Mouse (Mus musculus) embryonic fibroblast, embryonic 13.5 days (primary cell): ENCODE measurements around the gene Olfr1156. TPM values are rescaled to one million over a fixed set of nuclear protein-coding genes. Genes with fewer than 3 reads are reported as not detected.

Source experiments
- H3K27ac ChIP-seq: 2 replicates; pipeline ENCODE4 v1.5.1; 2012; ENCODE audit warnings: low read length, control low read depth, inconsistent platforms; ENCODE audit not compliant: insufficient read depth
- H3K4me1 ChIP-seq: 2 replicates; pipeline ENCODE4 v1.6.1; 2011; ENCODE audit warnings: low read length; ENCODE audit not compliant: control insufficient read depth, insufficient read depth
- H3K4me3 ChIP-seq: 2 replicates; pipeline ENCODE4 v1.5.1; 2011; ENCODE audit warnings: mild to moderate bottlenecking, control low read depth, low read length; ENCODE audit not compliant: insufficient read depth
- CTCF ChIP-seq: IDR thresholded peaks from 2 replicates; pipeline ENCODE4 v1.5.1; 2011; ENCODE audit warnings: mild to moderate bottlenecking, control low read depth, low read length, moderate library complexity, borderline replicate concordance; ENCODE audit not compliant: insufficient read depth
- POLR2A ChIP-seq: IDR thresholded peaks from 2 replicates; pipeline ENCODE4 v1.6.1; 2011; ENCODE audit warnings: low read depth, mild to moderate bottlenecking, control low read depth, low read length, moderate library complexity
- polyA plus RNA-seq: library from polyadenylated mRNA; stranded (reverse); fragments of >200 nt; gene quantifications from 2 replicates; pipeline ENCODE4 v1.2.4, GENCODE M21; 2011; ENCODE audit warnings: low read depth; ENCODE audit not compliant: missing spikeins, insufficient read length

Olfr1156 gene
- polyA plus RNA-seq, result not detected in 2 replicates

DNA sequence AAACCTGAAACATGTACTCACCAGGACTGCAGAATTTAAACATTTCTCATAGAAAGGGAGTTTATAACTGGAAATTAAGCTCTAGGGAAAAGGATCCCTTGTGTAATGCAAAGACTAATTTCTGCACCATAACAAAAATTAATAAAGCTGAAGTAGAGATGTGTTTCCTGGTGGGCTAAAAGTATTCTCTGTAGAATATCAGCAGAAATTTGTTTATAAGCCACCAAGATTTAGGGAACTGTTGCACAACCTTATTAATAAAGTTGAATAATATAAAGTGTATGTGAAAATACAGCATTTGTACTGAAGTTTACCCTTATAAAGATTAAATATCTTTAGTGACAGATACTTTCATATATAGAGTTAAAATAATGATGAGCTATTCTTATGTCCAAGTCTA lies at the start of gene Olfr1156:
TSS of gene Olfr1156 (minus strand) at position 101 of the 400 bp plus-strand sequence.
- no peak within 1 kb of the TSS for H3K4me3 ChIP-seq
- TF ChIP-seq CTCF (no peak), POLR2A (no peak)
- H3K27ac ChIP-seq, result no peak within 1 kb of the TSS
- no peaks in the 10 kb centered on the region for H3K4me1 ChIP-seq

DNA sequence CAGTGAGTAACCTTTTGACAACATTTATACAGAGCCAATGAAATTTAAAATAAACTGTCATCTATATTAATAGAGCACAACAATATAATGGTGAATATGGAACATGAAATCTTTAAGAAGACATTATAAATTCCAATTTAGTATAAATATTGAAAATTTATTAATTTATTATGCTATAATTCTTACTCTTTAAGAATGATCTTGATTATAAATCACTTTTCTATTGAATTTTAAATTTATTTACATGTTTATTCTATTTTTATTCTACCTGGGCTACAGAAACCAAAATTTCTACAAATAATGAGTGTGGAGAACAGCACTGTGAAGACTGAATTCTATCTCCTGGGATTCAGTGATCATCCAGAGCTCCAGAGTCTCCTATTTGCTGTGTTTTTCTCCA lies 36.9 kb upstream of the Olfr1156 start, which contains the start of gene Olfr1158:
TSS of gene Olfr1158 (plus strand) at position 301 of the 400 bp plus-strand sequence.
- Histone ChIP-seq H3K4me1 (no peaks in the 10 kb centered on the region), H3K27ac (no peak within 1 kb of the TSS), H3K4me3 (no peak within 1 kb of the TSS)
- TF ChIP-seq CTCF (no peak), POLR2A (no peak)

DNA sequence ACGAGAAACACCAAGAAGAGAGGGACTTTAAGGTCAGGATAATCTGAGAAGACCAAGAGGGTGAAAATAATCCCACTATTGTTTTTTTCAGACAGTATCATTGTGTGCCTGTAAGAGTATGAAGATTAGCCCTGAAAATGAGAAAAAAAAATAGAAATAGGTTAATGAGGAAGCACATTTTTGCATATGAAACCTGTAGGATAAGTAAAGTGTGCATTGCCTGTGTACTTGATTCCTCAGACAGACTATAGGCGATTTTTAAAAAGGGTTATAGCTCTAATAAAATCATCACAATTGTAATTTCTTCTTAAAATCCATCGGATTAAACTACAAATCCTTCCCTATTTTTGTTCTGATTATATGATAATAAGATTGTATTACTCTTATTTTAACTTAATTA lies 21.7 kb upstream of the Olfr1156 start, which contains the start of gene Olfr74:
TSS of gene Olfr74 (minus strand) at position 101 of the 400 bp plus-strand sequence.
- Histone ChIP-seq H3K4me3 (no peak within 1 kb of the TSS), H3K27ac (no peak within 1 kb of the TSS), H3K4me1 (no peaks in the 10 kb centered on the region)
- TF ChIP-seq CTCF (no peak), POLR2A (no peak)

DNA sequence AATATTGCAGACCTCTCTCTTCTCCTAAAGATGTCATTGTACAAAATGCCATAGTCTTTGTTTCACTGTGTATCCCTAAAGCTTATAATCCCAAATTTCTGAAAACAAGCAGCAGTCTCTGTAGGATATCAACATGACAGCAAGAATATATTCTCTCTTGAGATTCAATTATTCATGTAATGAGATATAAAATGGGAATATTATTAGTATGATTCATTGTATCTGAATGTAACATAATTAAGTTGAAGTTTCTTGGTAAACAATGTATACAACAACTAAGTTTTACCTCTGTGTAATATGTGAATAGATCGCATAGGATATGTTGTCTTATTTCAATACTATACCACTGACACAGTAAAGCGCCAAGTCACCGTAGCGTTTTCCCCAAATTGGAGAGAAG lies 15.3 kb upstream of the Olfr1156 start, which contains the start of gene Olfr1157:
TSS of gene Olfr1157 (minus strand) at position 101 of the 400 bp plus-strand sequence.
- no peaks in the 10 kb centered on the region for H3K4me1 ChIP-seq
- TF ChIP-seq POLR2A (no peak), CTCF (no peak)
- H3K4me3 ChIP-seq, result no peak within 1 kb of the TSS
- H3K27ac ChIP-seq, result no peak within 1 kb of the TSS

DNA sequence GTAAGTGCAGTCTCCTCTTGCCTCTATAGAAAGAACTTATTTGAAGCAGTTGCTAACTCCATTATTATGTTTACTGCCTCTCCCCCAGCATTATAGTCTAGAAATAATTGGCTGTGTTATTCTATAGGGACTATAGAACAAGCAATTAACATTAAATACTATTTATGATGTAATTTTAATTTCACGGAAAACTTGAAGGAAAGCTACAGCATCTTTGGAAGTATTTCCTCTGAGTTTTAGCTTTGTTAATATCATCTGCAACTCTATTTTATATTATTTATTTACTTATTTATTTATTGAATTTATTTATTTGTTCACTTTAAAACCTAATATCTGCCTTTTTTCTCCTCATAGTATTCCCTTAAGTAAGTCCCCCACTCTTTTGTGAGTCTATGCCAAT lies 7.9 kb downstream of the Olfr1156 start, which contains the start of gene Olfr1155:
TSS of gene Olfr1155 (minus strand) at position 101 of the 400 bp plus-strand sequence.
- no peak for TF ChIP-seq POLR2A
- TF ChIP-seq CTCF, result no peak
- Histone ChIP-seq H3K4me3 (no peak within 1 kb of the TSS), H3K4me1 (no peaks in the 10 kb centered on the region), H3K27ac (no peak within 1 kb of the TSS)

DNA sequence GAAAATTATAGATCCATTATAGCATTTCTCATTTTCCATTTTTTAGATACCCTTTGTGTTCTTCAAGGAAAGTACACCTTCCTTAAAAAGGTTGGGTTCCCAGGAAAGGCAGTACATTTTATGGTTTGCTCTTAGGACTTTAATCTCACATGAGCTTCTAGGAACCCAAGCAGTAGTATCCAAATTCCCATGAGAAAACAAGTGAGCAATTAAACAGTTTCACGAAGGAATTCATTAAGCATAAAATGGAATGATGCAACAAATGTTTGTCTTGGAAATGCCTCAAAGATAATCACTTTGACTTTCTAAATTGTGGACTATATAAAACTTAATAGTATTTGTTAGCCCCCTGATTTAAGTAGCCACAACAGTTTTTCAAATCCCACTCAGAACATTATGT lies 47.8 kb downstream of the Olfr1156 start, which contains the start of gene Olfr1154:
TSS of gene Olfr1154 (minus strand) at position 101 of the 400 bp plus-strand sequence.
- TF ChIP-seq POLR2A (no peak), CTCF (no peak)
- Histone ChIP-seq H3K27ac (no peak within 1 kb of the TSS), H3K4me1 (no peaks in the 10 kb centered on the region), H3K4me3 (no peak within 1 kb of the TSS)

Other genes starting within 250 kb of the Olfr1156 start
- gene Olfr1137, start 239.9 kb downstream of the Olfr1156 start, polyA plus RNA-seq, result not detected in 2 replicates
- not detected in 2 replicates for gene Olfr1138, start 213.1 kb downstream of the Olfr1156 start, polyA plus RNA-seq
- gene Olfr1140, start 209.3 kb downstream of the Olfr1156 start, polyA plus RNA-seq, result not detected in 2 replicates
- not detected in 2 replicates for gene Olfr1141, start 199.1 kb downstream of the Olfr1156 start, polyA plus RNA-seq
- not detected in 2 replicates for gene Olfr152, start 173.6 kb downstream of the Olfr1156 start, polyA plus RNA-seq
- not detected in 2 replicates for gene Olfr1143, start 152.5 kb downstream of the Olfr1156 start, polyA plus RNA-seq
- gene Olfr1145, start 143.3 kb downstream of the Olfr1156 start, polyA plus RNA-seq, result not detected in 2 replicates
- not detected in 2 replicates for gene Olfr1148, start 122.6 kb downstream of the Olfr1156 start, polyA plus RNA-seq
- gene Olfr1150-ps1, start 109.1 kb downstream of the Olfr1156 start, polyA plus RNA-seq, result not detected in 2 replicates
- not detected in 2 replicates for gene Olfr1151, start 97.2 kb downstream of the Olfr1156 start, polyA plus RNA-seq
- gene Olfr1152, start 86.6 kb downstream of the Olfr1156 start, polyA plus RNA-seq, result 0.09 TPM in 1 of 2 replicates, not detected in the other
- gene Olfr1153, start 58.1 kb downstream of the Olfr1156 start, polyA plus RNA-seq, result not detected in 2 replicates
- not detected in 2 replicates for gene Olfr1154, start 47.9 kb downstream of the Olfr1156 start, polyA plus RNA-seq
- not detected in 2 replicates for gene Olfr1155, start 8.0 kb downstream of the Olfr1156 start, polyA plus RNA-seq
- not detected in 2 replicates for gene Olfr1157, start 15.2 kb upstream of the Olfr1156 start, polyA plus RNA-seq
- gene Olfr74, start 21.6 kb upstream of the Olfr1156 start, polyA plus RNA-seq, result not detected in 2 replicates
- gene Olfr1158, start 37.0 kb upstream of the Olfr1156 start, polyA plus RNA-seq, result not detected in 2 replicates
- not detected in 2 replicates for gene Olfr1160, start 55.2 kb upstream of the Olfr1156 start, polyA plus RNA-seq
- gene Olfr1161, start 69.7 kb upstream of the Olfr1156 start, polyA plus RNA-seq, result not detected in 2 replicates
- not detected in 2 replicates for gene Olfr73, start 84.6 kb upstream of the Olfr1156 start, polyA plus RNA-seq
- not detected in 2 replicates for gene Olfr1162, start 98.0 kb upstream of the Olfr1156 start, polyA plus RNA-seq
- gene Olfr1163, start 118.7 kb upstream of the Olfr1156 start, polyA plus RNA-seq, result not detected in 2 replicates
- gene Olfr1164, start 140.9 kb upstream of the Olfr1156 start, polyA plus RNA-seq, result not detected in 2 replicates
- not detected in 2 replicates for gene Olfr1166, start 175.2 kb upstream of the Olfr1156 start, polyA plus RNA-seq
- not detected in 2 replicates for gene Olfr1167, start 202.1 kb upstream of the Olfr1156 start, polyA plus RNA-seq
- not detected in 2 replicates for gene Olfr1168, start 228.8 kb upstream of the Olfr1156 start, polyA plus RNA-seq